Mouse (Mus musculus): ENCODE data around the gene Gm6337. TPM values are rescaled to one million over a fixed set of nuclear protein-coding genes. Genes with fewer than 3 reads are reported as not detected.

Gm6337 gene
- polyA plus RNA-seq (2017; shearing (Covaris generic)) = not detected

GRCm38 (mm10) chr14:6058167-6058566 lies at the start of gene Gm6337:
TSS of gene Gm6337 (minus strand) at chr14:6058267.

DNA sequence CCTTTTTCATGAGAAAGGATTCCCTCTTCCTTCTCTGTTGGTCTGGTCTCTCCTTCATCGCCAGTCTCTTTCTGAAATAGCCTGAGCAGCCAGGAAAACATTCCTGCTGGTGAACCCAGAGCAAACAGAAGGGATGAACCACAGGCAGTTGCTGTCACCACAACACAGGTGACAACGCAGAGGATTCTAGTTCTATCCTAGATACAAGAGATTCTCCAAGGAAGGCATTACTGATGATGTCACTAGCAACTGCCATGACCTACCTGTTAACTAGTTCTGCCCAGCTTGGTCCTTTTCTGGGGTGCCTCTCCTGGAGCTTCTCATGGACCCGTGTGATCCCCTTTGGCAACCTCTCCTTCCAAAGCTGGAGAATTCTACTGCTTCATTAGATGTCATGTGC lies 35.8 kb upstream of the Gm6337 start, which contains the start of gene Gm8206:
Gene Gm8206, minus strand, starts transcription at position 101 of the 400 bp plus-strand sequence.

Other genes with a start within 250 kb of the Gm6337 start
- not detected for gene Gm3424, start 227.9 kb downstream of the Gm6337 start, polyA plus RNA-seq (2017; shearing (Covaris generic))
- not detected for gene Gm8237, start 177.9 kb downstream of the Gm6337 start, polyA plus RNA-seq (2017; shearing (Covaris generic))
- gene Gm3248, start 96.5 kb downstream of the Gm6337 start, polyA plus RNA-seq (2017; shearing (Covaris generic)) = not detected
- gene Gm3453, start 79.1 kb downstream of the Gm6337 start, polyA plus RNA-seq (2017; shearing (Covaris generic)) = not detected
- 0.43 TPM for gene Gm8206, start 35.7 kb upstream of the Gm6337 start, polyA plus RNA-seq (2017; shearing (Covaris generic))
- 1.1 TPM for gene Gm3468, start 50.4 kb upstream of the Gm6337 start, polyA plus RNA-seq (2017; shearing (Covaris generic))
- gene Gm3476, start 67.5 kb upstream of the Gm6337 start, polyA plus RNA-seq (2017; shearing (Covaris generic)) = not detected
- not detected for gene Gm21560, start 161.0 kb upstream of the Gm6337 start, polyA plus RNA-seq (2017; shearing (Covaris generic))
- not detected for gene Gm3411, start 229.0 kb upstream of the Gm6337 start, polyA plus RNA-seq (2017; shearing (Covaris generic))
- gene Gm21103, start 246.6 kb upstream of the Gm6337 start, polyA plus RNA-seq (2017; shearing (Covaris generic)) = not detected